ENCODE assay signal across 9 mouse cellular contexts in genomic region chr6:114250311-114250710, GRCm38 (mm10). TPM values are rescaled to one million over a fixed set of nuclear protein-coding genes. Genes with fewer than 3 reads are reported as not detected.
DNase-seq lines count a peak whose midpoint lies in the region; TF ChIP-seq lines count a peak whose summit lies in the region.
"Had no signal": no experiment of that assay in that cellular context is flagged by ENCODE, and none has a peak within 500 bp of the region (broad histone marks: within the 10 kb centered on the region; RNA-seq: fewer than 3 reads in every experiment).

No protein-coding gene starts in this region.

- peak; percentile 68 for DNase-seq in adrenal gland, postnatal 25 days
- DNase-seq in embryo, embryonic 9.5 days (ENCODE audit: extremely low spot score), result peak; percentile 73
- peak; percentile 67 to 80 for DNase-seq in heart, postnatal 14 days
- peak; percentile 74 to 88 for DNase-seq in layer of hippocampus, adult 2 months (ENCODE audit: low spot score in 2 of 2)
- peak; percentile 72 for DNase-seq in lung, postnatal 14 days
- peak; percentile 70 for DNase-seq in right cerebral cortex, adult 18-20 months
- peak; percentile 64 for DNase-seq in urinary bladder, postnatal 14 days (ENCODE audit: low spot score)

- TF ChIP-seq POLR2A in ES-Bruce4 (IDR thresholded peaks at IDR 0.05; ENCODE audit: insufficient read depth, low read length), result no peak

- no peaks in the 10 kb centered on the region for H3K9me3 ChIP-seq in ES-Bruce4 (replicated peaks; ENCODE audit: control insufficient read depth, insufficient read depth, low read length, poor library complexity, severe bottlenecking)
- H3K9me3 ChIP-seq: heart, embryonic 15.5 days had no signal

- intact Hi-C loops in heart, postnatal 14 days (cut with DNase I), result loop anchor here (2.0 to 5.0 kb wide), 2 partner anchors 162 to 483 kb away; no protein-coding TSS in a partner anchor

- peak; percentile 98 for TF ChIP-seq CTCF in ES-Bruce4 (IDR thresholded peaks at IDR 0.05; ENCODE audit: low read depth, low read length)
- peak; percentile 99 for TF ChIP-seq CTCF in layer of hippocampus, adult 2 months (conservative IDR thresholded peaks at IDR 0.05)

- no peak overlapping the region for H3K4me3 ChIP-seq in ES-Bruce4 (ENCODE audit: low read depth, low read length)
- no peak overlapping the region for H3K4me3 ChIP-seq in layer of hippocampus, adult 2 months
- H3K4me3 ChIP-seq: heart, embryonic 15.5 days had no signal

- H3K4me1 ChIP-seq in ES-Bruce4 (ENCODE audit: control insufficient read depth, insufficient read depth, low read length), result no peaks in the 10 kb centered on the region
- H3K4me1 ChIP-seq: heart, embryonic 15.5 days had no signal

- H3K27me3 ChIP-seq in ES-Bruce4 (ENCODE audit: control insufficient read depth, insufficient read depth, low read length, poor library complexity, severe bottlenecking), result no peaks in the 10 kb centered on the region

- no peak overlapping the region for H3K27ac ChIP-seq in ES-Bruce4 (ENCODE audit: insufficient read depth, low read length)
- no peak overlapping the region for H3K27ac ChIP-seq in layer of hippocampus, adult 2 months
- H3K27ac ChIP-seq: heart, embryonic 15.5 days had no signal

- H3K9ac ChIP-seq in ES-Bruce4 (ENCODE audit: low read depth, poor library complexity, severe bottlenecking), result no peak overlapping the region
- H3K9ac ChIP-seq: heart, embryonic 15.5 days had no signal

- no peaks in the 10 kb centered on the region for H3K36me3 ChIP-seq in ES-Bruce4 (ENCODE audit: control insufficient read depth, insufficient read depth, low read length, poor library complexity, severe bottlenecking)
- H3K36me3 ChIP-seq: heart, embryonic 15.5 days had no signal

- no peak for TF ChIP-seq EP300 in ES-Bruce4 (IDR thresholded peaks at IDR 0.05; ENCODE audit: insufficient read depth, low read depth, low read length)

RNA-seq across cellular contexts. Expression of gene Slc6a1, which starts 32.1 kb away (rescaled TPM):
- polyA plus RNA-seq in ES-Bruce4 (2011; ENCODE audit: insufficient read depth, insufficient read length, low read depth, missing spikeins), result 0.27 and 0.67 TPM in 2 replicates
- total RNA-seq in adrenal gland, postnatal 25 days (2021), result not detected in 2 replicates
- under 1 TPM in 1 of 2 experiments, not detected in 1; 0.07 TPM for total RNA-seq in heart, postnatal 14 days (2021)
- total RNA-seq in layer of hippocampus, adult 2 months (2021), result 100 to 1,000 TPM; 282 to 286 TPM

Comparison
In these comparisons a context has a peak if more than half of its experiments do, and no peak if none do; other contexts are left out.
1. RNA of gene Slc6a1, which starts 32.1 kb away (total RNA-seq): 282 to 286 TPM in layer of hippocampus, adult 2 months; 0.07 TPM in heart, postnatal 14 days and not detected in adrenal gland, postnatal 25 days; every median in the first group is over 100 times any median in the second.
2. Peak in every context shown above with its lines, with median percentiles within 50 percentile points of each other: DNase-seq.